In the genomic region with DNA sequence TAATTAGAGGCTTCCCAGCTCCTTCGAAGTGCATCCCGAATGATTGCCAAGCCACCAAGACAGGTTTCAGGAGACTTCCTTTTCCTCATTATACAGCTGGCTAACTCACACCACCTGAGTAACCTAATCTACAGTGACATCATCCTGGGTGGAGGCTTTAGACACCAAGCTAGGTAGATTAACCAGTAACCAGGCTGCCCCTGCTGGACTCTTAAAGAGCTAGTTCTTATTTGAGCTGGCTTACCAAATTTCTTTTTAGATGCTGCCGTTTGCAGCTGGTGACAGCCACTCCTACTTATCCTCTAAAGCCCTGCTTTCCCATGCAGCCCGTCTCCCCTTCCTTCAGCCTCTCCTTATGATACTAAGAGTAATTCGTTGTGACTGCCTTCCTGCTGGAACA, we compare ENCODE assay signal across 14 mouse cellular contexts. TPM values are rescaled to one million over a fixed set of nuclear protein-coding genes. Genes with fewer than 3 reads are reported as not detected.
DNase-seq lines count a peak whose midpoint lies in the region; ATAC-seq and TF ChIP-seq lines count a peak whose summit lies in the region.
"Had no signal": no experiment of that assay in that cellular context is flagged by ENCODE, and none has a peak within 500 bp of the region (broad histone marks: within the 10 kb centered on the region; RNA-seq: fewer than 3 reads in every experiment).

A gene (minus strand): TSS at position 119 of the 400 bp plus-strand sequence.

- 41% methylated on average over 5 of the region's 5 CpGs for WGBS in lung, embryonic 14.5 days
- 45% methylated on average over 5 of the region's 5 CpGs for WGBS in liver, embryonic 12.5 days (ENCODE audit: insufficient replicate concordance)

- no peaks in the 10 kb centered on the region for H3K4me1 ChIP-seq in lung, embryonic 14.5 days (ENCODE audit: insufficient read depth)
- H3K4me1 ChIP-seq in liver, embryonic 12.5 days: no peaks in the 10 kb centered on the region; the same call in 1 of the 2 replicates
- H3K4me1 ChIP-seq: midbrain, embryonic 13.5 days; neural tube, embryonic 13.5 days had no signal

- H3K27ac ChIP-seq in lung, embryonic 14.5 days (ENCODE audit: low read depth): no peak within 1 kb of the TSS
- no peak within 1 kb of the TSS for H3K27ac ChIP-seq in liver, embryonic 12.5 days
- H3K27ac ChIP-seq: midbrain, embryonic 13.5 days; neural tube, embryonic 13.5 days had no signal

- 0 out of 2 replicates have a peak within 1 kb of the TSS, but pooled peaks have one; percentile 11 for H3K4me2 ChIP-seq in lung, embryonic 14.5 days
- H3K4me2 ChIP-seq in liver, embryonic 12.5 days: peak within 1 kb of the TSS; percentile 38
- H3K4me2 ChIP-seq: midbrain, embryonic 13.5 days; neural tube, embryonic 13.5 days had no signal

- H3K36me3 ChIP-seq in lung, embryonic 14.5 days (ENCODE audit: insufficient read depth): no peaks in the 10 kb centered on the region
- H3K36me3 ChIP-seq in liver, embryonic 12.5 days: no peaks in the 10 kb centered on the region
- H3K36me3 ChIP-seq: midbrain, embryonic 13.5 days; neural tube, embryonic 13.5 days had no signal

- DNase-seq in lung, embryonic 14.5 days: peak; percentile 28
- DNase-seq in lung, postnatal 14 days: no peak
- DNase-seq in kidney, adult 9 months: peak; percentile 86
- peak; percentile 71 for DNase-seq in yolk sac, embryonic 10.5 days (ENCODE audit: low spot score)
- no peak for DNase-seq in cerebellum, postnatal 25 days
- DNase-seq in cerebellum, postnatal 36 days: no peak
- DNase-seq in left cerebral cortex, adult 9 months (ENCODE audit: low spot score in 2 of 2): no peak
- DNase-seq: cerebellum, postnatal 10 days; heart, postnatal 10 days; right cerebral cortex, postnatal 25 days had no signal

- no peak for TF ChIP-seq CTCF in lung, embryonic 14.5 days (IDR thresholded peaks at IDR 0.05; ENCODE audit: low read depth)

- H3K9ac ChIP-seq in lung, embryonic 14.5 days: no peak within 1 kb of the TSS
- H3K9ac ChIP-seq in liver, embryonic 12.5 days: no peak within 1 kb of the TSS
- H3K9ac ChIP-seq: midbrain, embryonic 13.5 days; neural tube, embryonic 13.5 days had no signal

- no peaks in the 10 kb centered on the region for H3K9me3 ChIP-seq in lung, embryonic 14.5 days (ENCODE audit: low read depth, low read length)
- H3K9me3 ChIP-seq in liver, embryonic 12.5 days (replicated peaks): no peaks in the 10 kb centered on the region
- H3K9me3 ChIP-seq: midbrain, embryonic 13.5 days; neural tube, embryonic 13.5 days had no signal

- H3K4me3 ChIP-seq in lung, embryonic 14.5 days (ENCODE audit: low read depth, low read length): no peak within 1 kb of the TSS
- peak within 1 kb of the TSS; percentile 11; the same call in 1 of the 2 replicates for H3K4me3 ChIP-seq in liver, embryonic 12.5 days
- H3K4me3 ChIP-seq: midbrain, embryonic 13.5 days; neural tube, embryonic 13.5 days had no signal

- no peak for ATAC-seq in lung, embryonic 14.5 days (ENCODE audit: insufficient read depth)
- peak; percentile 58; the same call in 1 of the 2 replicates for ATAC-seq in liver, embryonic 12.5 days
- ATAC-seq: activated CD4-positive, CD25-positive, alpha-beta regulatory T cell, adult 4 months; midbrain, embryonic 13.5 days had no signal

- H3K27me3 ChIP-seq in lung, embryonic 14.5 days (ENCODE audit: insufficient read depth, low read length): no peaks in the 10 kb centered on the region
- H3K27me3 ChIP-seq in liver, embryonic 12.5 days (replicated peaks): no peaks in the 10 kb centered on the region; the same call in 1 of the 2 replicates
- H3K27me3 ChIP-seq: midbrain, embryonic 13.5 days; neural tube, embryonic 13.5 days had no signal

RNA-seq across cellular contexts. Expression of the gene that starts here (rescaled TPM):
- 0.58 and 0.86 TPM in 2 replicates for polyA plus RNA-seq in lung, embryonic 14.5 days (2014; fragmentation: Nextera tagmentation; extraction: Ambion mirVana)
- 4.9 and 5.1 TPM in 2 replicates for polyA plus RNA-seq in liver, embryonic 12.5 days (2016; fragmentation: Nextera tagmentation; extraction: Ambion mirVana)

Comparison
In these comparisons a context has a peak if more than half of its experiments do, and no peak if none do; other contexts are left out.
1. Peak in DNase-seq and H3K4me2 ChIP-seq in lung, embryonic 14.5 days; RNA of the gene not detected or under 1 TPM.
2. DNase-seq: peak in kidney, adult 9 months (single experiment) and yolk sac, embryonic 10.5 days (single experiment); none in lung, postnatal 14 days (single experiment), cerebellum, postnatal 25 days (0 of 2), cerebellum, postnatal 36 days (0 of 2) and left cerebral cortex, adult 9 months (0 of 2).